Mouse (Mus musculus) liver, adult 2 months (tissue): Measurements from ENCODE around the gene Cntrl.

Source experiments
- CTCF ChIP-seq: fragments of 200-500 bp; IDR thresholded peaks from 2 replicates; pipeline ENCODE4 v1.5.1; 2011; ENCODE audit warnings: low read depth, low read length, control low read depth
- POLR2A ChIP-seq: fragments of 200-500 bp; IDR thresholded peaks from 2 replicates; pipeline ENCODE4 v1.6.1; 2011; ENCODE audit warnings: low read length, control low read depth; ENCODE audit not compliant: insufficient read depth; ENCODE audit errors: extremely low read depth

DNA sequence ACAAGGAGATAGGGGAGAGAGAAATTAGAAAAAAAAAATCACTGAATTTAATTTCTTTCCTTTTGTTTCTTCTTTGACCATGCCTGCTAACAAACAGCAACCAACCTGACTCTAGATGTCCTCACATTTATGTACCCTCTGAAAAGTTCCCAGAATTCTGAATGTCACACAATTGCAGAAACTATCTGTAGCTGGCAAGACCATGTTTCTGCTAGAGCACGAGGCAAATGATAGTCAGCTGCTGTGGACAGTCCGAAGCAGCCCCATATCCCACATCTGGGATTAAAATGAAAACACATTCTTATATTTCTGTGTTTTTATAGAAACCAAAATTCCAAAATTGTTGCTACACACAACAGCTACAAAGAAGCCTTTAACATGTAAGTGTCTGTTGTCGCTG is 7.8 kb upstream of the Cntrl start, which contains the start of gene AI182371:
- no peak for TF ChIP-seq CTCF
- TF ChIP-seq POLR2A: no peak
